Mouse (Mus musculus) cortical plate, adult 2 months (tissue): ENCODE measurements around the gene Dusp6.

Experiments
- CTCF ChIP-seq: fragments of 200-500 bp; IDR thresholded peaks from 2 replicates; pipeline ENCODE4 v1.5.1; 2011; ENCODE audit warnings: mild to moderate bottlenecking, control low read depth, low read length; ENCODE audit not compliant: insufficient read depth; ENCODE audit errors: extremely low read depth
- POLR2A ChIP-seq: fragments of 200-500 bp; IDR thresholded peaks from 2 replicates; pipeline ENCODE4 v1.6.1; 2011; ENCODE audit warnings: mild to moderate bottlenecking, low read length, control low read depth; ENCODE audit not compliant: insufficient read depth; ENCODE audit errors: extremely low read depth

DNA sequence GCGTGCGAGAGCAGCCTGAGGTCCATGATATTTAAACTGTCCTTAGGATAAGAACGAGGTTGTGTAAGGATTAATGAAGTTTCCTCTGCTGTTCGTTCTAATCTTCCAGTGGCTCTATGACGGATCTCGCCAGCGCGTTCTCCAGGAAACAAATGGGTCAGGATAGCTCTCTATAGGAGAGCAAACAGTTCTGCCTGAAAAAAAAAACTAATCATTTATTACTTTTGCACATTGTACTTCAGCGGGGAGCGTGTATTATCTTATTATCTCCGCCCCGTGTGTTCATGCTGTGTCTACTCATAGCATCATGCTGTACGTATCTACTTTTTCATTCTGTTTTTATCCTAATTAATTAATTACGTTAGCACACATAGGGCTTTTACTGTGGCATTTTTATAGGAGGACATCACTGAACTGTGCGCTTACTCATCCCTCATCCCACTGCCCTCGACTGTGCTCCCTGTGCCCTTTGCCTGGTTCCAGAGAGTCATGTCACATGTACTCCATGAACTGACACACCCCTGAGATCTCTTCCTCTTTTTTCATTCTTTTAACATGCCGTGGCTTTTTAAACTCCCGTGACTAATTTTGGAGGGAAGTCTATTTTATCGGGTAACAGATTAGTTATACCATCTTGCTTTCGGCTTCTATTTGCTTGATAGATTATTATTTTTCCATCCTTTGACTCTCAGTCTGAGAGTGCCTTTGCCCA is 16.1 kb upstream of the Dusp6 start:
- TF ChIP-seq CTCF (no peak), POLR2A (no peak)
